Mouse (Mus musculus) lung, postnatal 36 days (tissue): ENCODE measurements at regions not wholly inside any gene's neighbourhood (a gene's known extent, or its start where the extent isn't known, plus 50 kb on each side); places are given as distances from the start of the nearest gene placed in this dataset.

ENCODE experiments used
- DNase-seq: peaks from one replicate; pipeline ENCODE4 v3.0.0; 2022; ENCODE audit warnings: mixed read lengths

GRCm38 (mm10) chr2:79193851-79194250, 61.4 kb upstream of the Itga4 start:
- peak; percentile 44 for DNase-seq

GRCm38 (mm10) chr2:79201677-79202076, 53.5 kb upstream of the Itga4 start:
- DNase-seq: no peak
